Mouse (Mus musculus) embryo, embryonic 10.5 days (tissue): ENCODE measurements at regions not wholly inside any gene's neighbourhood (a gene's known extent, or its start where the extent isn't known, plus 50 kb on each side); places are given as distances from the start of the nearest gene placed in this dataset.

Source experiments
- DNase-seq: peaks from one replicate; pipeline ENCODE4 v3.0.0-alpha.2; 2015; ENCODE audit warnings: low spot score

DNA sequence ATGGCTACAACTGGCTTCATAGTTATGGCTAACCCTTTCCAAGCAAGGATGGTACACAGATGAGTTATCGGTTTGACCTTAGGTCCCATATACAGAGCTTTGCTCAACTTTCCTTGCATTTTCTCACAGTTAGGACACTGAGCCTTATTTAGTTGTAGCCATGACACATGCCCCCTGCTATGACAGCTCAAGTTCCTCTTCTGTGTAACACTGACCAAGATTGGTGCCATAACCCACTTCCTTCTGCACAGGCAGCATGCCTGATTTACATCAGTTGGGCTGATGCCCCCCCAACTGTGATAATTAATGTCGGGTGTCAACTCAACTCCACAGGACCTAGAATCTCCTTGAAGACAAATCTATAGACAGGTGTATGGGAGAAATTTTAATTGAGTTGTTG is 361.5 kb upstream of the Intu start:
- DNase-seq: no peak

- DNase-seq: no peak
Measured at GRCm38 (mm10) chr3:40179726-40180317, 351.3 kb upstream of the Intu start.

- DNase-seq: no peak
Measured at GRCm38 (mm10) chr3:40185597-40186320, 345.3 kb upstream of the Intu start.

DNA sequence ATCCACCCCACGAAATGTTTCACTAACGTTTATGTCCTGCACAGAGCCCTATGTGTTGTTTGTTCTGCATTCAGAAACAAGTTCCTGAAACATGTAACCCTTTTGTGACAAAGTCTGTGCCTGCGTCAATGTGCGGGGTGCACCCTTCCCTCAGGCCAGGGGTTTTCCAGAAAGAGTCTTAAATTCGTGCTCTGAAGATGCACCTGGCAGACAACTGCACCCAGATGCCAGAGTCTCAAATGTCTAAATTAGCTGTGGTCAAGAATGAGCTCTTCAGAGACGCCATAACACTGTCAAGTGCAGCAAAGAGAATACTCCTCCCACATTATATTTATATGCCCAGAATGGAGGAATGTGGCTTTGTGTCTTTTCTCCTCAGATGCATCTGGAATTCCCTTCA is 341.6 kb upstream of the Intu start:
- no peak for DNase-seq

- DNase-seq: no peak
Measured at GRCm38 (mm10) chr3:40190024-40190423, 341.1 kb upstream of the Intu start.

DNA sequence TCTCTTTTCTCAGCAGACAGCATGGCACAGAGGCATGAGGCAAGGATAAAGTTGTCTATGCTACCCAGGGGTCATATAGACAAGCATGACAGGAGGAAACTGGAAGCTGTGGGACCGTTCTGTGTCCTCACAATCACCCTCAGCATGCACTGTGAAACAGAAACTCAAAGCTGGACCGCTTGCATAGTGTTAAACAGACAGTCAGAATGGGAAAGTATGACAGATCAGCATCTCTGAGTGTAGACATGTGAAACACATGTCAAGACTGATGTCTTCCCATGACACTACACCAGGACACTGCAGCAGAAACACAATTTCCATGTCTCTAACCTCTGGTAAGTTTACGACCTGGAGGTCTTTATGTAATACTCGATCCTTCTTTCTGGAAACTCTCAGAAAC is 330.9 kb upstream of the Intu start:
- no peak for DNase-seq

DNA sequence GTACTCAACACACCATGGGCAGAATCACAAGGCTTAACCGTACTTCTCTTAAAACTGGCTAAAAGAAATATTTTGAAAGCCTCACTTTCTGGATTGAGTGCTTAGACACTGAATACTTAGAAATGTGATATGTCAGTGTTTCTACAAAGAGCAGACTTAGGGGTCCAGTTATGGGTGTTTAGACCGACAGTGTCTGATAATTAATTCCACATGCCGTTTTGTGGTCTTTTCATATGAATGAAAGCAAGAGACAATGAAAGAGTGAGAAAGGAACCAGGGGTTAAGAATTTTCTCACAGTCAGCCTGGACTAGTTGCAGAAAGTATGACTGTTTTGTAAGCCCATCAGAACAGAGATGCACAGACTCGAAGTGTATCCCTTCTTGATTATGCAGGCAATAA is 324.8 kb upstream of the Intu start:
- DNase-seq: peak; percentile 42

GRCm38 (mm10) chr3:40211793-40212192 is 319.3 kb upstream of the Intu start:
- no peak for DNase-seq

GRCm38 (mm10) chr3:40226772-40227171 is 304.3 kb upstream of the Intu start:
- no peak for DNase-seq

- DNase-seq: no peak
Measured at GRCm38 (mm10) chr3:40243499-40244101, 287.5 kb upstream of the Intu start.

DNA sequence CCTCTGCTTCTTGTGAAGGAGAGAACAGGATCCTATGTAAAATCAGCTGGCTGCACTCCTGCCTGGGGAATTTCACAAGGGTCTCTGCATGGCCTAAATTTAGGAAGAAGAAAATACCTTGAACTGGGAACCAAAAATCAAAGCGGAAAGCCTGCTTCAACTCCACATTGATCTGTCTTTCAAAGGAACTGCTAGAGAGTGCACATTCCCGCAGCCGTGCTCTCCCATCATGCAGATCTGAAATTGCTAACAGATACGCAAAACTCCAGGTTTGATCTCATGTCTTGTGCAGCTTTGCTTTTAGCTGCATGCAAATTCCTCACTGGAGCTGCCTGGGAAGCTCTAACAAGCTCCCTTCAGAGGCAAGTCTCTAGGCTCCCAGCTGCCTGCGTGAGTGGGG is 276.7 kb upstream of the Intu start:
- DNase-seq: peak; percentile 19

DNA sequence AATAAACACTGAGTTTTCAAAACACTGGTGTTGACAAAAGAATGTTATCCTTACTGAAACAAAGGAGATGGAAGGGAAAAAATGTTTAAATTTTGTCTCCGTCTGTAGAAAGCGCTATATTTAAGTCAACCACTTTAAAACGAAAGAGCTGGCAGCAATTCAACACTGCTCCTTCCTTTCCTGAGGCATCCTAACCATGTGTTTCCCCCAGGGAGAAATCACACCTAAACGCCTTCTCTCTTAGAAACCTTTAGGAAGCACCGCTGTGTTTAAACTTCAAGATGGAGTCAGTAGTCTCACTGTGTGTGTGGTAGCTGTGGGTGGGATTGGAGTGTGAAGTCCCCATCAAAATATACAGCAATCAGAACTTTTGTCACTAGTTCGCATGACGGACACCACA is 268.6 kb upstream of the Intu start:
- no peak for DNase-seq

GRCm38 (mm10) chr3:40267514-40267913 is 263.6 kb upstream of the Intu start:
- DNase-seq: no peak

GRCm38 (mm10) chr3:40282926-40283325 is 248.2 kb upstream of the Intu start:
- DNase-seq: no peak

- DNase-seq: no peak
Measured at GRCm38 (mm10) chr3:40286959-40287710, 244.0 kb upstream of the Intu start.

- DNase-seq: no peak
Measured at GRCm38 (mm10) chr3:40297120-40297519, 234.0 kb upstream of the Intu start.

DNA sequence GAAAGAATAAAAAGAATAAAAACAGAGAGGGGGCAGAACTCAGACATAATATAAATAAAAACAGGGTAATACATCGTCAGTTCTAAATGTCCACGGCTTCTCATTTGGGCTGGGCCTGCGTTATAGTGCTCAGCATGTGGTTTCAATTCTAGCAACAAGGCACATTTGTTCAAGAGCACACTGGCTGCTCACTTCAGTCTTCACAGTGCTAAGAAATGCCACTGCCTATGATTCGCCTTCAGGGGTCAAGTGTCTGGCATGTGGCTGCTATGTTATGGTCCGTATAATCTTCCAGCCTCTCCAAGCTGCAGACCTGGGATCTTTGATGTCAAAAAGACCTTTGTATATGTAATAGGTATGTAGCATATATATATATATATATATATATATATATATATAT is 210.8 kb upstream of the Intu start:
- peak; percentile 58 for DNase-seq

DNA sequence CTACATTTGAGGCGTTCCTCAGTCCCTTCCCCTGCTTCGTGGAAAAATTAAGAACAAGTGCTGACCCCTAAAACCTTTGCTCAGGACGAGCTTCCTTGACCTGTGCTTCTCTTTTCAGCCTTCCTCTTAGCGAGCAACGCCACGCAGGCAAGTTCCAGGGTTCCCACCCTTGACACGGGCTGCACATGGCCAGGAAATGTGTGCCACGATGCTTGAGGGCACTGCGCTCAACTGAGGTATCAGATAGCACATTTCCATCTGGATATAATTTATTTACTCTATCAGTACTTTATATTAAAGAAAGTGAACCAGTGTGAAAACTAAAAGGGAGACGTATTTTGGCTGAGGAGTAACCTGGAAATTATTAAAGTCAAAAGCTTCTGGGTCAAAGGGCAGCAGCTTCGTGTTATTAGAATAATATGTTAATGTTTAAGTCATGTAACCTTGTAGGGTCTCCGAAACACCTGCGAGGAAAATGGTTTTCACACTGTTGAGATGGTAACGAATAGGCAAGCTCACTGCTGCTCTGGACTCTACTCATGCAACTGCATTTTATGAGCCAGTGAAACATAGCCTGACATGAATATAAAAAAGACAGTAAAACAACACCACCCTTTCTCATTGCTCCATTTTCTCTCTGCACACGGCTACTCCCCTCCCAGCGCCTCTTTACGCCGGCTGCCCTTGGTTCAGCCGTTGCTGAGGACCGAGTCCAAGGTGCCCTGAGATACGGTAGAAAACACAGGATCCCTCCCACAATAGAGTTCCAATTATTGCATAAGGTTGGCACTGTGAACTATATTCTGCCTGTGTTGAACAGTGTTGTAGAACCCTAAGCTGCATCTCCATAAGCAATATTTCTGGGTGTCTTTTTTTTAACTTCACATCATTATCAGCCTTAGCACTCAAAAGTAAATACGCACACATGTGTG is 204.9 kb upstream of the Intu start:
- peak; percentile 66 for DNase-seq

- no peak for DNase-seq
Measured at GRCm38 (mm10) chr3:40339492-40340030, 191.5 kb upstream of the Intu start.

GRCm38 (mm10) chr3:40355103-40355502 is 176.0 kb upstream of the Intu start:
- peak; percentile 31 for DNase-seq

DNA sequence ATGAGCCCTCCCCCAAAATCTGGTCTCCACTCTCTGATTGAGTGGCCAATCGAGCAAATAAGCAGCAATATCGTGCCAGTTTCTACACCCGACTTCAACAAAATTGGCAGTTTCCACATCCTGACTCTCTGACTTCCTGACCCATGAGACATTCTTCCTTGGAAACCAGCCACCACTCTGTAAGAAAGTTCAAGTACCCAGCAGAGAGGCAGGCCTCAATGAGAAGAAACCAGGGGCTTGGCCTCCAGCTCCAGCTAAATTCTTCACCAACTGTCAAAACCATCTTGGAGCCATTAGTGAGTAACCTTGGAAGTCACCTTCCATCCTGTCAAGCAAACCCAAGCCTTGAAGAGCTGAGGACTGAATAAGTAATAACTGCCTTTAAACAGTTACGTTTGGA is 162.7 kb upstream of the Intu start:
- DNase-seq: no peak
